Mouse (Mus musculus) myocyte (in vitro differentiated cells): ENCODE results near the gene Galnt18.

Experiments
- CEBPB ChIP-seq: IDR thresholded peaks from 2 replicates; pipeline ENCODE4 v1.6.1; 2011; ENCODE audit warnings: mild to moderate bottlenecking, moderate library complexity; ENCODE audit not compliant: poor library complexity, insufficient read depth, severe bottlenecking
- E2F4 ChIP-seq: IDR thresholded peaks from one replicate; pipeline ENCODE4 v1.6.1; 2011; ENCODE audit warnings: mild to moderate bottlenecking, control low read depth, moderate library complexity; ENCODE audit not compliant: insufficient read depth
- MAX ChIP-seq: IDR thresholded peaks from one replicate; pipeline ENCODE4 v1.6.1; 2011; ENCODE audit warnings: low read depth, mild to moderate bottlenecking, control low read depth
- MYOD1 ChIP-seq, 3 experiments: IDR thresholded peaks; one replicate each; pipeline ENCODE4 v1.6.1; 2011; ENCODE audit warnings: control low read depth in 2 of 3, low read depth in 2 of 3, mild to moderate bottlenecking in 2 of 3, moderate library complexity in 1 of 3; ENCODE audit not compliant: insufficient read length in 2 of 3, control insufficient read depth in 1 of 3
- MYOG ChIP-seq, 3 experiments: IDR thresholded peaks; one replicate each; pipeline ENCODE4 v1.6.1; 2011; ENCODE audit warnings: control low read depth in 2 of 3, low read depth in 2 of 3, mild to moderate bottlenecking in 2 of 3; ENCODE audit not compliant: insufficient read length in 2 of 3, control insufficient read depth in 1 of 3, insufficient read depth in 1 of 3
- POLR2A ChIP-seq: IDR thresholded peaks from one replicate; pipeline ENCODE4 v1.6.1; 2011; ENCODE audit warnings: low read depth, mild to moderate bottlenecking, control low read depth, moderate library complexity; ENCODE audit not compliant: insufficient read length
- POLR2AphosphoS2 ChIP-seq: IDR thresholded peaks from one replicate; pipeline ENCODE4 v1.6.1; 2011; ENCODE audit warnings: low read depth, control low read depth; ENCODE audit not compliant: insufficient read length
- REST ChIP-seq: IDR thresholded peaks from one replicate; pipeline ENCODE4 v1.6.1; 2011; ENCODE audit warnings: mild to moderate bottlenecking, control low read depth, moderate library complexity; ENCODE audit not compliant: insufficient read depth, insufficient read length
- SRF ChIP-seq: IDR thresholded peaks from one replicate; pipeline ENCODE4 v1.6.1; 2011; ENCODE audit warnings: low read depth; ENCODE audit not compliant: control insufficient read depth, insufficient read length
- TCF12 ChIP-seq: IDR thresholded peaks from one replicate; pipeline ENCODE4 v1.6.1; 2011; ENCODE audit warnings: mild to moderate bottlenecking, control low read depth; ENCODE audit not compliant: poor library complexity, insufficient read depth, severe bottlenecking
- TCF3 ChIP-seq: IDR thresholded peaks from one replicate; pipeline ENCODE4 v1.6.1; 2011; ENCODE audit warnings: low read depth, control low read depth; ENCODE audit not compliant: insufficient read length
- USF1 ChIP-seq: IDR thresholded peaks from one replicate; pipeline ENCODE4 v1.6.1; 2011; ENCODE audit warnings: low read depth, mild to moderate bottlenecking, control low read depth, moderate library complexity

GRCm38 (mm10) chr7:111694312-111694711, 85.5 kb downstream of the Galnt18 start:
- TF ChIP-seq SRF (no peak), POLR2A (no peak), USF1 (no peak), MAX (no peak), TCF12 (no peak), POLR2AphosphoS2 (no peak), REST (no peak), MYOG (IDR thresholded peaks at IDR 0.05; ENCODE audit: control insufficient read depth in 1 of 3, insufficient read depth in 1 of 3, insufficient read length in 2 of 3, low read depth in 2 of 3) (no peak), TCF3 (no peak), CEBPB (no peak), E2F4 (no peak), MYOD1 (IDR thresholded peaks at IDR 0.05; ENCODE audit: control insufficient read depth in 1 of 3, insufficient read length in 2 of 3, low read depth in 2 of 3) (no peak)
